Mouse (Mus musculus) left cerebral cortex, adult 8-10 months (tissue): ENCODE data around the gene Map4. TPM values are rescaled to one million over a fixed set of nuclear protein-coding genes. Genes with fewer than 3 reads are reported as not detected.
A peak's percentile ranks its signal among the peaks of the same experiment; 100 is the strongest.
"Not testable (repeated sequence)": the region's sequence is repeated elsewhere in the genome, so short reads cannot be mapped to it uniquely, and the experiment has no call there.

ENCODE experiments used
- DNase-seq, 2 experiments: peaks; one replicate each; pipeline ENCODE4 v3.0.0; 2022; ENCODE audit warnings: low spot score in 2 of 2
- total RNA-seq, 4 experiments: library from RNA; stranded (reverse); gene quantifications; 2 replicates each; pipeline ENCODE4 v1.2.4; 2022

The Map4 gene
- total RNA-seq, 4 experiments from 2014 or later, result 382 to 453 (median 413) TPM

GRCm38 (mm10) chr9:109917931-109918330 lies 13.3 kb upstream of the Map4 start:
- DNase-seq, result no peak

- DNase-seq, result no peak
Observed at GRCm38 (mm10) chr9:109929131-109929530, 2.1 kb upstream of the Map4 start.

- DNase-seq, result no peak
Observed at GRCm38 (mm10) chr9:109930063-109930462, 1.2 kb upstream of the Map4 start.

GRCm38 (mm10) chr9:109930752-109931151 lies 508 bp upstream of the Map4 start:
- DNase-seq, result no peak

GRCm38 (mm10) chr9:109932361-109932755 lies 1.1 kb downstream of the Map4 start:
- DNase-seq, result no peak

GRCm38 (mm10) chr9:109932756-109933375 lies 1.6 kb downstream of the Map4 start:
- DNase-seq, result peak; percentile 39

- DNase-seq, result no peak
Observed at GRCm38 (mm10) chr9:109939401-109939800, 8.1 kb downstream of the Map4 start.

- DNase-seq, result no peak
Observed at GRCm38 (mm10) chr9:109942796-109943195, 11.5 kb downstream of the Map4 start.

- no peak for DNase-seq
Observed at GRCm38 (mm10) chr9:109944712-109945111, 13.5 kb downstream of the Map4 start.

GRCm38 (mm10) chr9:109948546-109948945 lies 17.3 kb downstream of the Map4 start:
- no peak for DNase-seq

GRCm38 (mm10) chr9:109949801-109950200 lies 18.5 kb downstream of the Map4 start:
- no peak for DNase-seq

- no peak for DNase-seq
Observed at GRCm38 (mm10) chr9:109953538-109953937, 22.3 kb downstream of the Map4 start.

GRCm38 (mm10) chr9:109954631-109955030 lies 23.4 kb downstream of the Map4 start:
- DNase-seq, result no peak

- no peak for DNase-seq
Observed at GRCm38 (mm10) chr9:109959456-109960150, 28.3 kb downstream of the Map4 start.

- no peak for DNase-seq
Observed at GRCm38 (mm10) chr9:109960593-109960992, 29.3 kb downstream of the Map4 start.

GRCm38 (mm10) chr9:109964761-109965160 lies 33.5 kb downstream of the Map4 start:
- no peak for DNase-seq

- DNase-seq, result no peak
Observed at GRCm38 (mm10) chr9:109968351-109969116, 37.3 kb downstream of the Map4 start.

GRCm38 (mm10) chr9:109969181-109969580 lies 37.9 kb downstream of the Map4 start:
- DNase-seq, result no peak

- no peak for DNase-seq
Observed at GRCm38 (mm10) chr9:109969792-109970336, 38.6 kb downstream of the Map4 start.

- DNase-seq, result not testable (repeated sequence)
Observed at GRCm38 (mm10) chr9:109971711-109972110, 40.5 kb downstream of the Map4 start.

GRCm38 (mm10) chr9:109980223-109980622 lies 49.0 kb downstream of the Map4 start:
- DNase-seq, result not testable (repeated sequence)

GRCm38 (mm10) chr9:109985416-109985815 lies 54.2 kb downstream of the Map4 start:
- peak; percentile 48 to 51 for DNase-seq
